Mouse (Mus musculus) inflammation-experienced regulatory T-cells, adult 6 months (primary cell): ENCODE results near the gene Spop. TPM values are rescaled to one million over a fixed set of nuclear protein-coding genes. Genes with fewer than 3 reads are reported as not detected.

Experiments
- ATAC-seq: one replicate; pipeline ENCODE4 v1.8.0; 2017
- polyA plus RNA-seq, 3 experiments: library from polyadenylated mRNA; unstranded; fragments of 100-300 nt; shearing (Covaris generic); gene quantifications; one replicate each; pipeline ENCODE4 v1.2.1; 2017

Gene Spop
- polyA plus RNA-seq, 3 experiments from 2014 or later: 127 to 172 (median 157) TPM

DNA sequence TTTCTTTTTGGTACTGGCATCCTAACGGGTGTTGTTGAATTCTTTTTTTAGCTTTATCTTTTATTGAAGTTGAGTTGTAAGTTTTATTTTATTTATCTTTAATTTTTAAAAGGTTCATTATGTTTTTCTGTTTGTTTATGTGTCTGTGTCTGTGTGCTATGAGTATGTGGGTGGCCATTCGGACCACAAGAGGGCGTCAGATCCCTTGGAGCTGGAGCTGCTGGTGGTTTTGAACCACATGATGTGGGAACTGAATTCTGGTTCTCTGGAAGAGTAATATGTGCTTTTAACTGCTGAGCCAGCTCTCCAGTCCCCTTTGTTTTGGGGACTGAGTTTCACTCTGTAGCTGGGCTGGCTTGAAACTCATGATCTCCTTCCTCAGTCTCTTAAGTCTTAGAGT lies 9.6 kb downstream of the Spop start:
- ATAC-seq: no peak

GRCm38 (mm10) chr11:95431344-95431743 lies 17.5 kb downstream of the Spop start:
- no peak for ATAC-seq

GRCm38 (mm10) chr11:95432194-95432593 lies 18.3 kb downstream of the Spop start:
- ATAC-seq: no peak

DNA sequence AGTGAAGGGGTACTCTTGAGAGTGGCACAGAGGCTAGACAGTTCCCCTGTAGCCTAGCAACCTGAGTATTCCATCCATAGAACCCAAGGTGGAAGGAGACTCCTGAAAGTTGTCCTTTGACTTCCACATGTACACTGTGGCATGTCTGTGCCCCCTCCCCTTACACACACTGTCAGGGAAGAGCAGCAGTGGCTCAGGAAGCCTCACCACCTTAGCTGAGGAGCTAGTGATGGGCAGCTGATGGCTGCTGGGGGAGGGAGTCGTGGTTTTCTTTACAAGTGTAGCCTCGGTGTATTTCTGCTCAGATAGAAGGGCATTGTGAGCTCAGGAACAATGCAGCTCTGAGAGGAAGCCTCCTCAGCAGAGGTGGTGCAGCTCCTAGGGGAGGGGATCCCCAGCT lies 31.5 kb downstream of the Spop start:
- no peak for ATAC-seq

DNA sequence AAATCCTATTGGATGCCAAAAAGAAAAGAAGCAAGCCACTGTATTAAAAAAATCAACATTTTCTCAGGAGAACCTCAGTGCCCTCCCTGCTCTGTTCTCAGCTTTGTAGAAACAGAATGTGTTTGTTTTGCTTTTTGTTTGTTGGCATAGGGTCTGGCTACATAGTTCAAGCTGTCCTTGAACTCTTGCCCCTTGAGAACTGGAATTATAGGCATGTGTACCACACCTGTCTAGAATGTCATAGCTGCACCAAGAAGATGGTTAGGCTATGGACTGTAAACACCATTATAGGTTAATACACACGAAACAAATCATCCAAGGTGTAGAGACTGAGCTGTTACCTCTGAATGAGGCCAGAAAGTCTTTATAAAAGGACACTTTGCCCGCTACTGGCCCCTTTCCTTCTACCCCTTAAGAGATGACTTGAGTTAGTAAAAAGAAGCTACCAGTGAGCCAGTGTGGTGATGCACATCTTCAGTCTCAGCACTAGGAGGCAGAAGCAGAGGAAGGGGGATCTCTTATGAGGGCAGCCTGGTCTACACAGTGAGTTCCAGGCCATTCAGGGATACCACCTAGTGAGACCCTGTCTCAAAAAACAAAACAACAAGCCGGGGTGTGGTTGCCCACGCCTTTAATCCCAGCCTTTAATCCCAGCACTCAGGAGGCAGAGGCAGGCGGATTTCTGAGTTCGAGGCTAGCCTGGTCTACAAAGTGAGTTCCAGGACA lies 32.9 kb downstream of the Spop start:
- ATAC-seq: no peak

GRCm38 (mm10) chr11:95448346-95448745 lies 34.5 kb downstream of the Spop start:
- no peak for ATAC-seq

DNA sequence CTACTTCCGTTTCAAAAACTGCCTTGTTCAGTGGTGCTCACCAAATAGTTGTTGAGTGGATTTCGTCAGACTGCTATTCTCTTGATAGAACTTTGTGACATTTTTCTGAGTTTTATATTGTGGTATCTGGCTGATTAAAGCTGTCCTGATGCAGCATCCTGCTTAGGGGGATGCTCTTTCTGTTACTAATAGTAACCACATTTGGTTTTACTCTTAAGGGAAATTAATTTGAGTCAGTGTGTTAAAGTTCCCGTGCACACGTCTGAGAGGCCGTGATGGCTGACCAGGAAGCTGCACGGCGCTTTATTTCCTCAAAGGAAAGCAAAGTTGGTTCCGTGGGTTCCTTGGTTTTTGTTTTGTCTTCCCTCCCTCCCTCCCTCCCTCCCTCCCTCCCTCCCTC lies 41.5 kb downstream of the Spop start:
- no peak for ATAC-seq

GRCm38 (mm10) chr11:95460872-95461271 lies 47.0 kb downstream of the Spop start:
- no peak for ATAC-seq

DNA sequence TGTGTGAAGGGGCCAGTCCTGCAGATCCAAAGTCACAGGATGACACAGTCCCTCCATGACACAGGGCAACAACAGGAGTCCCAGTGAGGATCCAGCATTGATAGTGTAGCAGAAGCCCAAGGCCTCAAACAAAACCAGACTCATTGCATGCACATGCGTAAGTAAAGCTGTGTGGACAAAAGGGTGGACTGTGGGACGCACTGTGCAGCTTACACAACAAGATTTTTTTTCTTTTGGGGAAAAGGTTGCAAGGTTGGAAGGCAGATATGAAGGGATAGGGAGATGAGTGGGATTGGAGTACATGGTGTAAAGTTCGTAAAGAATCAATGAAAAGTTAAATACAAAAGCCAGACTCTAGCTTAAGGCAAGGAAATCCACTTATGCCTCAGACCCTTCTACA lies 48.3 kb downstream of the Spop start:
- ATAC-seq: no peak

DNA sequence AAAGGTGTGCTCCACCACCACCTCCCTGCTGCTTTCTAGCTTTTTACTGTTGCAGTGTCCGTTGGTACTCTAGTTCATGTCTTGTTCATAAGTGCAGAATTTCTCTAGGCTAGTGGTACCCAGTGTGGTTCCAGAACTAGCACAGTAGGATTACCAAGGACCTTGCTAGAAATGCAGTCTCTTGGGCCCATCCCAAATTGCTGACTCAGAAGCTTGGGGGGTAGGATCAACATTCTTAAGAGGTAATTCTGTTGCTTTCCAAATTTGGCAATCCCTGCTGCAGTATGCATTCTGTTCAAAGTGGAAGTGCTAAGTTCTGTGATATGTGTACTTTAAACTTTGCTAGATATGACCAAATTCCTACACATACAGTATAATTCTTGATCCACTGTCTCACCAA lies 53.9 kb downstream of the Spop start:
- ATAC-seq: no peak

- ATAC-seq: no peak
Observed at GRCm38 (mm10) chr11:95472942-95473341, 59.1 kb downstream of the Spop start.

DNA sequence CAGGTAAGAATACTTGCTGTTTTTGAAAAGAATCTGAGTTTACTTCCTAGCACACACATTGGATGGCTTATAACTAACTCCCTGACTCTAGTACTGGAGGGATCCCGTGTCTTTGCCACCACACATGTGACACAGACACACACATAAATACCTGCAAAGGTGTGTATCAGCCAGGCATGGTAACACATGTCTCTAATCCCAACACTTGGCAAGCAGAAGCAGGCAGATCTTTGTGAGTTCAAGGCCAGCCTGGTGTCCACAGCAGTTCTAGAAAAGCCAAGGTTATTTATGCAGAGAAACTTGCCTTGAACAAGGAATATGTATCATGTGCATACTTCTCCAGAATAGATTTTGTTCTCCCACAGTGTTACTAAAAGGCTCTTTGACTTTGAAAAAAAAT lies 59.6 kb downstream of the Spop start:
- no peak for ATAC-seq

DNA sequence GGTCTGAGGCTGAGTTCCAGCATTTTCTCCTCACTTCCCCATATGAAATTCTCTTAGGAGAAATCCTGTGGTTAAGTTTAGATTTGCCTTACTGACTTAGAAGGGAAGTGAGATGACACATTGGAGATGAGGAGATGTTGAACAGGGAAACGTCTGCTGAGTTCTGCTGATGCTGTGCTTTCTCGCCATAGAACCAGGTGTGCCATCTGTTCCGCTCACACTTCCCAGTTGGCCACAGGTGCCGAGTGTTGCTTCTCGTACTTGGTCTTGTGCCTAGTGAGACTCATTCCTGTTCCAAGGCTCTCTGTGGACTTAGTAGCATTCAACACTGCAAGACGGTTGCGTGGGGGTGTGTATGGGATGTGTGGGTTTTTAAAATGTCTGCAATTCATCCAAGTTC lies 62.4 kb downstream of the Spop start:
- no peak for ATAC-seq

- no peak for ATAC-seq
Observed at GRCm38 (mm10) chr11:95479458-95479857, 65.6 kb downstream of the Spop start.

- ATAC-seq: no peak
Observed at GRCm38 (mm10) chr11:95480662-95481061, 66.8 kb downstream of the Spop start.

- no peak for ATAC-seq
Observed at GRCm38 (mm10) chr11:95485634-95486033, 71.8 kb downstream of the Spop start.

DNA sequence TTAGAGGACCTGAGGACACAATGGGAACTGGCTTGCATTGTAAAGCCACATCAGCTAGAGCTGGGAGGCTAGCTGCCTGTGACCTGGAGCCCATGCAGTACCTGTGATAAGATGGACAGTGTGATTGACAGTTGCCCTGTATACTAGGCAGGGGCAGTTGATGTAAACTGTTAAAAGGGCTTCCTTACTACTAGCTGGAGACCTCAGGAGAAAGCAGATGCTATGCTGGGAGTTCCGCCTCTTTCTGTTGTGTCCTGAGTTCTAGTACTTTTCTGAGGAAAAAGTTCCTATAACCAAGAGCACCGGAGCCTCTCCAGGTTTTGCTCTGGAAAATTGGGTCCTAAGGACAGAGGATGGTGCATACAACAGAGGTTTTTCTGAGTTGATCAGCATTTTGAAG lies 73.4 kb downstream of the Spop start:
- no peak for ATAC-seq

DNA sequence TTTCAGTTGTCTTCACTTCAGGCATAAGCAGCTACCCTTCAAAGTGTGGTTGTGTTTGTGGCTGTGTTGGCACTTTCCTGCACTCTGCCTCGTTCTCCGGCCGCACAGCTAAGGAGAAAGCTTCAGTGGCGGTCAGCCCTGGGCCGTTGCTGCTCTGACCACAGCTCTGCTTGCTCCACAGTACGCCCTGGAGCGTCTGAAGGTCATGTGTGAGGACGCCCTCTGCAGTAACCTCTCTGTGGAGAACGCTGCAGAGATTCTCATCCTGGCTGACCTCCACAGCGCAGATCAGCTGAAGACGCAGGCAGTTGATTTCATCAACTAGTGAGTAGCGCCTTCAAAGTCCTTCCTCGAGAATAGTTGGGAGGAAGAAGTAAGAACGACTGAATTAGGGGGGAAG lies 76.2 kb downstream of the Spop start:
- ATAC-seq: no peak

GRCm38 (mm10) chr11:95492256-95492655 lies 78.4 kb downstream of the Spop start:
- ATAC-seq: no peak

DNA sequence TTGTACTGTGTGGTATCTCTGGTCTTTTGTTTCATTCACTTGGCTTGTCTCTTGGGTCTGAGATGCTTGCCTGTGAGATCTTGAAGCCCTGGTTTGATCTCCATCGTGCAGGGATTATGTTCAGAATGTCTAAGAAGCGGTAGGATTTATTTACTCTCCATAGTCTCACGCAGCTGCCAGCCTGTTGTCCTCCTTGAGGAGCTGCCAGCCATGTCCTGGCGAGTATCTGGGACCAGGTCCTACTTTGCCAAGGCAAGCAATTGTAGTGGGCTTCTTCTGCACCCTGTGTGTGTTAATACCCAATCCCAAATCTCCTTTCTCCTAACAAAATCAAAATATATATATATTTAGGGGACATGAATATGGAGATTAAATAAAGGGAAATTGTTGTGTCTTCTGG lies 79.1 kb downstream of the Spop start:
- ATAC-seq: no peak

DNA sequence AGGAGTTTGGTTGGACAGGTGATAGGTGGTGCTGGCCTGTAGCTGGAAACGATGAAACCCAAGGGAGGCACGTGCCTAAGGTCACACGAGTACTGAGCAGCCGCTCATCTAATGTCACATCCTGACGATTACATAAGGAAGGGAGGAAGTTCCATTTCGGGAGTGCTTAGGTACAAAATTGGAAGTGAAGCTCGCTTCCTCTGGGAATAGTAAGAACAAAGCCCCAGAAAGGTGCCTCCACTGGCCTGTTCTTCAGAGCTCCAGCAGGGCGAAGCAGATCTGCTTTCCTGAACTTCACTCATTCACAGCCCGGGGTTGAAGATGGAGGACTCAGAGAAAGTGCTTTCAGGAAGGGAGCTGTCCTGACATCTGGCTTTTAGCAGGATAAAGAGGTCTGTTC lies 80.1 kb downstream of the Spop start:
- ATAC-seq: no peak

GRCm38 (mm10) chr11:95494374-95494773 lies 80.5 kb downstream of the Spop start:
- no peak for ATAC-seq

DNA sequence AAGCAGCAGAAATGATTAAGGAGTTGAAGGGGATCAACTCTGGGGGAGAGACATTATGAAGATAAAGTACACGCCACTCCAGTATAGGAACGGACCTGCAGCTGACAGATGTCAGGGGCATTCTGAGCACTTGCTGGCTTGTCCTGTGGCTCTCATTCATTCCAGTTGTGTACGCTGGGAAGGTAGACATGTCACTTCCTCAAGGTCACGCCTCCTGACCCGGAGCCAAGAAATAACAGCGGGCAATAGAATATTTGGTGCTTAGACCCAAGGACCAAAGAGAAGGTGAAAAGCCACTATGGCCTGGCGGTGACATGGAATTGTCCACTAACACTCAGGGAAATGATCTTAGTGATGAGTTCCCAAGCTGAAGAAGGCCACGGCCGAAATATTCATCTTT lies 82.0 kb downstream of the Spop start:
- no peak for ATAC-seq

DNA sequence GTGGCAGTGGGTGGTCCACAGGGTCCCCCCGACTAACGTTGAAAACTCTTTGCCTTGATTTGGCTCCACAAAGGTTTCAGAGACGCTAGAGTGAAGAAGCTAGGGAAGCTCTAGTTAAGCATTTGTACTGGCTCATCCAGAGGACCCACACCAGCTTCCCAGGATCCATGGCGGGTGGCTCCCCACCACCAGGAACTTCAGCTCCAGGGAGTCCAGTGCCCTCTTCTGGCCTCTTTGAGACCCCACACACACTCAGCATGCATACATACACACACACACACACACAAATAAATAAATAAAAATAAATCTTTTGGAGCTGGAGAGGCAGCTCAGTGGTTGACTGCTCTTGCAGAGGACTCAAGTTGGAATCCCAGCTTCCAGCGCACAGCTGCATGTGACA lies 84.0 kb downstream of the Spop start:
- ATAC-seq: no peak

- ATAC-seq: no peak
Observed at GRCm38 (mm10) chr11:95500412-95500811, 86.5 kb downstream of the Spop start.
